ENCODE assay signal across 7 mouse cellular contexts in genomic region chr1:163929636-163930457, GRCm38 (mm10). TPM values are rescaled to one million over a fixed set of nuclear protein-coding genes. Genes with fewer than 3 reads are reported as not detected.
DNase-seq lines count a peak whose midpoint lies in the region; ATAC-seq lines count a peak whose summit lies in the region.

No protein-coding gene starts in this region.

- H3K9me3 ChIP-seq in intestine, embryonic 16.5 days (ENCODE audit: control insufficient read depth, low read length): no peaks in the 10 kb centered on the region
- H3K9me3 ChIP-seq in midbrain, embryonic 11.5 days (ENCODE audit: control insufficient read depth, low read length): no peaks in the 10 kb centered on the region

- DNase-seq in adrenal gland, adult 8-10 months: peak; percentile 77
- peak; percentile 89 for DNase-seq in embryo, embryonic 9.5 days (ENCODE audit: extremely low spot score)
- DNase-seq in gastrocnemius, postnatal 4 days (ENCODE audit: low spot score in 2 of 2): peak; percentile 69 to 89
- DNase-seq in left cerebral cortex, postnatal 36 days (ENCODE audit: low spot score in 2 of 2): peak; percentile 90 to 92
- peak; percentile 99 for DNase-seq in midbrain, embryonic 11.5 days (ENCODE audit: low spot score, missing footprints)
- DNase-seq in skeletal muscle tissue, adult 2 months (ENCODE audit: low read depth, low spot score): peak; percentile 77

- H3K27me3 ChIP-seq in intestine, embryonic 16.5 days (replicated peaks; ENCODE audit: control insufficient read depth, insufficient read depth, low read length): no peaks in the 10 kb centered on the region
- H3K27me3 ChIP-seq in midbrain, embryonic 11.5 days (ENCODE audit: control insufficient read depth, insufficient read depth, low read length): no peaks in the 10 kb centered on the region

- peak overlapping the region; percentile 95 for H3K9ac ChIP-seq in intestine, embryonic 16.5 days (ENCODE audit: low read depth, low read length)
- H3K9ac ChIP-seq in midbrain, embryonic 11.5 days (ENCODE audit: low read length): peak overlapping the region; percentile 92

- peak; percentile 97 for ATAC-seq in intestine, embryonic 16.5 days
- ATAC-seq in midbrain, embryonic 11.5 days (ENCODE audit: low FRiP score): peak; percentile 95

- H3K4me1 ChIP-seq in intestine, embryonic 16.5 days (ENCODE audit: control insufficient read depth, insufficient read depth, low read length): peaks cover 8% of the 10 kb centered on the region
- H3K4me1 ChIP-seq in midbrain, embryonic 11.5 days (ENCODE audit: control insufficient read depth, insufficient read depth, low read length): peaks cover 10% of the 10 kb centered on the region

- peaks cover 2% of the 10 kb centered on the region; the same call in 1 of the 2 replicates for H3K36me3 ChIP-seq in intestine, embryonic 16.5 days (ENCODE audit: control insufficient read depth, insufficient read depth, low read length)
- peaks cover 2% of the 10 kb centered on the region; the same call in 1 of the 2 replicates for H3K36me3 ChIP-seq in midbrain, embryonic 11.5 days (ENCODE audit: control insufficient read depth, insufficient read depth, low read length)

- WGBS in intestine, embryonic 16.5 days: under 1% methylated on average over 73 of the region's 77 CpGs
- under 1% methylated on average over 76 of the region's 77 CpGs for WGBS in midbrain, embryonic 11.5 days

- intact Hi-C loops in left cerebral cortex, postnatal 36 days (cut with DNase I): loop anchor here (1.0 kb wide), 1 partner anchor 65 kb away; no protein-coding TSS in a partner anchor

- peak overlapping the region; percentile 90 for H3K27ac ChIP-seq in intestine, embryonic 16.5 days (ENCODE audit: low read length)
- peak overlapping the region; percentile 59; the same call in 1 of the 2 replicates for H3K27ac ChIP-seq in midbrain, embryonic 11.5 days (ENCODE audit: low read depth, low read length)

- H3K4me3 ChIP-seq in intestine, embryonic 16.5 days (ENCODE audit: low read length): peak overlapping the region; percentile 96
- peak overlapping the region; percentile 92 for H3K4me3 ChIP-seq in midbrain, embryonic 11.5 days (ENCODE audit: low read depth, low read length)

- peak overlapping the region; percentile 73 for H3K4me2 ChIP-seq in intestine, embryonic 16.5 days (ENCODE audit: low read depth, low read length)
- peak overlapping the region; percentile 82 for H3K4me2 ChIP-seq in midbrain, embryonic 11.5 days

RNA-seq across cellular contexts. Expression of gene Scyl3, which starts 0.9 kb away (rescaled TPM):
- total RNA-seq in adrenal gland, adult 8-10 months (2022): 10 to 100 TPM; 17.4 to 29.5 (median 23.7) TPM
- total RNA-seq in gastrocnemius, postnatal 4 days (2021): 10 to 100 TPM in 1 of 2 experiments, 1 to 10 TPM in 1; 7.7 to 11.3 TPM
- polyA plus RNA-seq in intestine, embryonic 16.5 days (2015; fragmentation: Nextera tagmentation; extraction: Ambion mirVana): 12.9 and 14.2 TPM in 2 replicates
- 10 to 100 TPM; 22.1 to 26.6 TPM for total RNA-seq in left cerebral cortex, postnatal 36 days (2021)
- 20.0 and 21.1 TPM in 2 replicates for polyA plus RNA-seq in midbrain, embryonic 11.5 days (2014; fragmentation: Nextera tagmentation; extraction: Ambion mirVana)

Comparison
In these comparisons a context has a peak if more than half of its experiments do, and no peak if none do; other contexts are left out.
1. Peak in every context shown above with its lines: DNase-seq, ATAC-seq, H3K4me3 ChIP-seq and H3K27ac ChIP-seq.